Mouse (Mus musculus): Measurements from ENCODE around the gene Cyp4f16.
"Not testable (repeated sequence)": the region's sequence is repeated elsewhere in the genome, so short reads cannot be mapped to it uniquely, and the experiment has no call there.

DNA sequence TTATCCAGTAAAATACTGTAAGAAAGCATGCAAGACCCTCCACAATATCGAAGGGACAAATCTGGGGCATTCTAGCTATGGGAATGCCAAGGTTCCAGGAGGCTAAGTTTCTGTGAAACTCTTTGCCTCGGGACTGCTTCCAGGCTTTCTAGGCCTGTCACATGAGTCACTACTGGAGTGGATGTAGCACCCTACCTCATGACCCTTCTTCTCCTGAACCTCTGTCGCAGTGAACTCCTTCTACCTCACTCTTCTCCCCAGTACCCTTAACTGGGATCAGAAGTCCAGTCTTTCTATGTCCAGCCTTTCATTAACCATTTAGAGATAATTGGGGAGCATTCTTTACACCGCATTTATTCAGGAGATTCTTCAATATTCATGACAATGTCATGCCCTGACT is 35.8 kb upstream of the Cyp4f16 start:
- TF ChIP-seq CTCF (IDR thresholded peaks at IDR 0.05; ENCODE audit: extremely low read depth, insufficient read depth, insufficient read length, insufficient replicate concordance); POLR2A (IDR thresholded peaks at IDR 0.05; ENCODE audit: low read depth, low read length): not testable (repeated sequence)
